Mouse (Mus musculus): ENCODE measurements at regions not wholly inside any gene's neighbourhood (a gene's known extent, or its start where the extent isn't known, plus 50 kb on each side); places are given as distances from the start of the nearest gene placed in this dataset.

GRCm38 (mm10) chr14:71129771-71130211 lies 530.2 kb upstream of the Fam160b2 start:
- no peaks in the 10 kb centered on the region for H3K27me3 ChIP-seq (replicated peaks; ENCODE audit: low read depth, poor library complexity, severe bottlenecking)
- no peak overlapping the region for H3K4me3 ChIP-seq
- no peaks in the 10 kb centered on the region for H3K36me3 ChIP-seq (replicated peaks)
- 0 out of 2 replicates have a peak, but pooled peaks cover 4% of the 10 kb centered on the region for H3K4me1 ChIP-seq
- no peaks in the 10 kb centered on the region for H3K9me3 ChIP-seq
- H3K27ac ChIP-seq (replicated peaks) = no peak overlapping the region
- no peak for DNase-seq (ENCODE audit: low spot score)
- 89% methylated on average over 4 of the region's 4 CpGs for WGBS

- H3K9me3 ChIP-seq = no peaks in the 10 kb centered on the region
- WGBS = 77% methylated on average over 3 of the region's 3 CpGs
- H3K4me1 ChIP-seq = 0 out of 2 replicates have a peak, but pooled peaks cover 4% of the 10 kb centered on the region
- H3K36me3 ChIP-seq (replicated peaks) = no peaks in the 10 kb centered on the region
- DNase-seq (ENCODE audit: low spot score) = no peak
- H3K4me3 ChIP-seq = no peak overlapping the region
- no peak overlapping the region for H3K27ac ChIP-seq (replicated peaks)
- H3K27me3 ChIP-seq (replicated peaks; ENCODE audit: low read depth, poor library complexity, severe bottlenecking) = no peaks in the 10 kb centered on the region
Measured at GRCm38 (mm10) chr14:71128495-71128894, 528.9 kb upstream of the Fam160b2 start.

GRCm38 (mm10) chr14:71118681-71119080 lies 519.0 kb upstream of the Fam160b2 start:
- no peak for DNase-seq (ENCODE audit: low spot score)
- no peak overlapping the region for H3K27ac ChIP-seq (replicated peaks)
- no peaks in the 10 kb centered on the region for H3K4me1 ChIP-seq
- H3K27me3 ChIP-seq (replicated peaks; ENCODE audit: low read depth, poor library complexity, severe bottlenecking) = no peaks in the 10 kb centered on the region
- H3K4me3 ChIP-seq = no peak overlapping the region
- 92% methylated on average over 7 of the region's 7 CpGs for WGBS
- no peaks in the 10 kb centered on the region for H3K36me3 ChIP-seq (replicated peaks)
- H3K9me3 ChIP-seq = no peaks in the 10 kb centered on the region

GRCm38 (mm10) chr14:71115798-71116432 lies 516.3 kb upstream of the Fam160b2 start:
- no peak overlapping the region for H3K27ac ChIP-seq (replicated peaks)
- DNase-seq (ENCODE audit: low spot score) = no peak
- no peak overlapping the region for H3K4me3 ChIP-seq
- H3K9me3 ChIP-seq = no peaks in the 10 kb centered on the region
- H3K4me1 ChIP-seq = no peaks in the 10 kb centered on the region
- no peaks in the 10 kb centered on the region for H3K36me3 ChIP-seq (replicated peaks)
- H3K27me3 ChIP-seq (replicated peaks; ENCODE audit: low read depth, poor library complexity, severe bottlenecking) = no peaks in the 10 kb centered on the region
- WGBS = 80% methylated on average over 3 of the region's 3 CpGs

GRCm38 (mm10) chr14:71115095-71115797 lies 515.6 kb upstream of the Fam160b2 start:
- H3K4me3 ChIP-seq = no peak overlapping the region
- no peaks in the 10 kb centered on the region for H3K36me3 ChIP-seq (replicated peaks)
- H3K4me1 ChIP-seq = no peaks in the 10 kb centered on the region
- no peak overlapping the region for H3K27ac ChIP-seq (replicated peaks)
- H3K27me3 ChIP-seq (replicated peaks; ENCODE audit: low read depth, poor library complexity, severe bottlenecking) = no peaks in the 10 kb centered on the region
- WGBS = 87% methylated on average over 8 of the region's 8 CpGs
- DNase-seq (ENCODE audit: low spot score) = no peak
- no peaks in the 10 kb centered on the region for H3K9me3 ChIP-seq

- H3K4me3 ChIP-seq = no peak overlapping the region
Measured at GRCm38 (mm10) chr14:71113198-71113597, 513.6 kb upstream of the Fam160b2 start.

GRCm38 (mm10) chr14:71104617-71105016 lies 505.0 kb upstream of the Fam160b2 start:
- H3K36me3 ChIP-seq (replicated peaks) = no peaks in the 10 kb centered on the region
- H3K27me3 ChIP-seq (replicated peaks; ENCODE audit: low read depth, poor library complexity, severe bottlenecking) = no peaks in the 10 kb centered on the region
- no peak for DNase-seq (ENCODE audit: low spot score)
- H3K27ac ChIP-seq (replicated peaks) = no peak overlapping the region
- H3K9me3 ChIP-seq = no peaks in the 10 kb centered on the region
- no peak overlapping the region for H3K4me3 ChIP-seq
- H3K4me1 ChIP-seq = no peaks in the 10 kb centered on the region

More at GRCm38 (mm10) chr14:71113198-71113597, 513.6 kb upstream of the Fam160b2 start:
- no peaks in the 10 kb centered on the region for H3K27me3 ChIP-seq (replicated peaks; ENCODE audit: low read depth, poor library complexity, severe bottlenecking)
- no peak for DNase-seq (ENCODE audit: low spot score)
- H3K27ac ChIP-seq (replicated peaks) = no peak overlapping the region
- H3K9me3 ChIP-seq = no peaks in the 10 kb centered on the region
- no peaks in the 10 kb centered on the region for H3K36me3 ChIP-seq (replicated peaks)
- H3K4me1 ChIP-seq = no peaks in the 10 kb centered on the region

- DNase-seq (ENCODE audit: low spot score) = no peak
- Histone ChIP-seq H3K4me3 (no peak overlapping the region), H3K27ac (replicated peaks) (no peak overlapping the region), H3K27me3 (replicated peaks; ENCODE audit: low read depth, poor library complexity, severe bottlenecking) (no peaks in the 10 kb centered on the region), H3K9me3 (no peaks in the 10 kb centered on the region), H3K36me3 (replicated peaks) (no peaks in the 10 kb centered on the region), H3K4me1 (no peaks in the 10 kb centered on the region)
- WGBS = 87% methylated on average over 5 of the region's 5 CpGs
Measured at GRCm38 (mm10) chr14:71103955-71104354, 504.3 kb upstream of the Fam160b2 start.

- Histone ChIP-seq H3K27me3 (replicated peaks; ENCODE audit: low read depth, poor library complexity, severe bottlenecking) (no peaks in the 10 kb centered on the region), H3K4me3 (no peak overlapping the region), H3K9me3 (no peaks in the 10 kb centered on the region), H3K4me1 (peaks cover 14% of the 10 kb centered on the region), H3K27ac (replicated peaks) (no peak overlapping the region), H3K36me3 (replicated peaks) (no peaks in the 10 kb centered on the region)
- 50% methylated on average over 7 of the region's 7 CpGs for WGBS
- peak; percentile 15 for DNase-seq (ENCODE audit: low spot score)
Measured at GRCm38 (mm10) chr14:71095661-71096422, 496.2 kb upstream of the Fam160b2 start.

- Histone ChIP-seq H3K9me3 (no peaks in the 10 kb centered on the region), H3K4me3 (no peak overlapping the region), H3K36me3 (replicated peaks) (no peaks in the 10 kb centered on the region), H3K27ac (replicated peaks) (peak overlapping the region; percentile 64; the same call in 1 of the 2 replicates), H3K4me1 (peaks cover 14% of the 10 kb centered on the region), H3K27me3 (replicated peaks; ENCODE audit: low read depth, poor library complexity, severe bottlenecking) (no peaks in the 10 kb centered on the region)
- DNase-seq (ENCODE audit: low spot score) = no peak
- 69% methylated on average over 8 of the region's 8 CpGs for WGBS
Measured at GRCm38 (mm10) chr14:71092626-71093326, 493.1 kb upstream of the Fam160b2 start.

- Histone ChIP-seq H3K27ac (replicated peaks) (no peak overlapping the region), H3K27me3 (replicated peaks; ENCODE audit: low read depth, poor library complexity, severe bottlenecking) (no peaks in the 10 kb centered on the region), H3K36me3 (replicated peaks) (no peaks in the 10 kb centered on the region), H3K4me3 (no peak overlapping the region), H3K9me3 (no peaks in the 10 kb centered on the region), H3K4me1 (no peaks in the 10 kb centered on the region)
- no peak for DNase-seq (ENCODE audit: low spot score)
- 90% methylated on average over 3 of the region's 3 CpGs for whole genome bisulfite sequencing
Measured at GRCm38 (mm10) chr14:71085721-71086120, 486.1 kb upstream of the Fam160b2 start.

GRCm38 (mm10) chr14:71082327-71082726 lies 482.7 kb upstream of the Fam160b2 start:
- H3K27me3 ChIP-seq (replicated peaks; ENCODE audit: low read depth, poor library complexity, severe bottlenecking) = no peaks in the 10 kb centered on the region
- H3K4me1 ChIP-seq = no peaks in the 10 kb centered on the region
- H3K4me3 ChIP-seq = no peak overlapping the region
- H3K36me3 ChIP-seq (replicated peaks) = no peaks in the 10 kb centered on the region
- DNase-seq (ENCODE audit: low spot score) = no peak
- H3K9me3 ChIP-seq = no peaks in the 10 kb centered on the region
- H3K27ac ChIP-seq (replicated peaks) = no peak overlapping the region

All from embryonic facial prominence, embryonic 10.5 days (tissue).